Mouse (Mus musculus) hindbrain, embryonic 16.5 days (tissue): ENCODE results near the gene Cers1. TPM values are rescaled to one million over a fixed set of nuclear protein-coding genes. Genes with fewer than 3 reads are reported as not detected.
A peak's percentile ranks its signal among the peaks of the same experiment; 100 is the strongest.

ENCODE experiments used
- ATAC-seq: fragments of 200-750 bp; cut with Nextera tagmentation; 2 replicates; pipeline ENCODE4 v1.8.0; 2017; ENCODE audit warnings: moderate TSS enrichment, moderate library complexity
- H3K27ac ChIP-seq: fragments of 300-500 bp; sonication (generic); 2 replicates; pipeline ENCODE4 v1.5.1; 2014; ENCODE audit warnings: low read depth, mild to moderate bottlenecking, control low read depth, low read length, moderate library complexity
- H3K27me3 ChIP-seq: fragments of 300-500 bp; sonication (generic); replicated peaks from 2 replicates; pipeline ENCODE4 v1.6.1; 2014; ENCODE audit warnings: low read length; ENCODE audit not compliant: control insufficient read depth, insufficient read depth
- H3K36me3 ChIP-seq: fragments of 300-500 bp; sonication (generic); 2 replicates; pipeline ENCODE4 v1.6.1; 2014; ENCODE audit warnings: mild to moderate bottlenecking, low read length, moderate library complexity, mixed read lengths; ENCODE audit not compliant: control insufficient read depth, insufficient read depth
- H3K4me1 ChIP-seq: fragments of 300-500 bp; sonication (generic); 2 replicates; pipeline ENCODE4 v1.6.1; 2014; ENCODE audit warnings: low read depth, low read length; ENCODE audit not compliant: control insufficient read depth, insufficient read depth
- H3K4me2 ChIP-seq: fragments of 300-500 bp; sonication (generic); 2 replicates; pipeline ENCODE4 v1.6.1; 2014; ENCODE audit warnings: mild to moderate bottlenecking, low read length, control low read depth, moderate library complexity
- H3K4me3 ChIP-seq: fragments of 300-500 bp; sonication (generic); 2 replicates; pipeline ENCODE4 v1.5.1; 2014; ENCODE audit warnings: mild to moderate bottlenecking, low read length, control low read depth, moderate library complexity
- H3K9ac ChIP-seq: fragments of 300-500 bp; sonication (generic); 2 replicates; pipeline ENCODE4 v1.6.1; 2014; ENCODE audit warnings: low read depth, mild to moderate bottlenecking, control low read depth, low read length, moderate library complexity
- H3K9me3 ChIP-seq: fragments of 300-500 bp; sonication (generic); 2 replicates; pipeline ENCODE4 v1.6.1; 2014; ENCODE audit warnings: mild to moderate bottlenecking, low read length, moderate library complexity; ENCODE audit not compliant: control insufficient read depth
- WGBS: fragments of 180-500 bp; shearing (Covaris S2); extraction: QIAGEN DNeasy Blood & Tissue Kit; methylation state at CpG from one replicate; pipeline ENCODE4 v1.1.7; 2014; 5-methylcytosine and 5-hydroxymethylcytosine counted together
- polyA plus RNA-seq: library from polyadenylated mRNA; unstranded; fragments of >200 nt; fragmentation: Nextera tagmentation; extraction: Ambion mirVana; gene quantifications from 2 replicates; pipeline ENCODE4 v1.2.1, GENCODE M21; 2015

Cers1 gene
- polyA plus RNA-seq, 1 experiment from 2014 or later, result 40.0 TPM

DNA sequence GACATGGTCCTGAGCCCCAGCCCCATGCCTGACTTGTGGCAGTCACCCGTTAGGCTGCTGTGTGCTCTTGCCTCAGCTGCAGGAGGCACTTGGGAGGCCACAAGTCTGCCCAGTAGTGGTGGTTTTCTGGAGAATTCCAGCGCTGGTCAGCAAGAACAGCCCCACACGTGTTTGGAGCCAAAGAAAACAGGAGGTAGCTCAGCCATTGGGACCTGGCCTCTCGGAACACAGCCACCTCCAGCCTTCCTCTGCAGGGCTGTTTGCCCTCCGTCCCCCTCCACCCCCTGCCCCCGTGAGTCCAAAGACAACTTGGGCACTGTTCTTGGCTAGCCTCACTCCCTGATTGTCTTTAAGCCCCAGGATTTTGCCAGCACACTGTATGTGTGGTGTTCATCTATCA lies 56.4 kb downstream of the Cers1 start:
- Histone ChIP-seq H3K9me3 (peaks cover 3% of the 10 kb centered on the region; the same call in 1 of the 2 replicates), H3K27ac (no peak overlapping the region), H3K4me3 (no peak overlapping the region), H3K9ac (no peak overlapping the region), H3K4me2 (no peak overlapping the region), H3K27me3 (peaks cover 54% of the 10 kb centered on the region), H3K36me3 (no peaks in the 10 kb centered on the region), H3K4me1 (peaks cover 19% of the 10 kb centered on the region; the same call in 1 of the 2 replicates)
- ATAC-seq, result no peak
- 37% methylated on average over 6 of the region's 6 CpGs for WGBS

DNA sequence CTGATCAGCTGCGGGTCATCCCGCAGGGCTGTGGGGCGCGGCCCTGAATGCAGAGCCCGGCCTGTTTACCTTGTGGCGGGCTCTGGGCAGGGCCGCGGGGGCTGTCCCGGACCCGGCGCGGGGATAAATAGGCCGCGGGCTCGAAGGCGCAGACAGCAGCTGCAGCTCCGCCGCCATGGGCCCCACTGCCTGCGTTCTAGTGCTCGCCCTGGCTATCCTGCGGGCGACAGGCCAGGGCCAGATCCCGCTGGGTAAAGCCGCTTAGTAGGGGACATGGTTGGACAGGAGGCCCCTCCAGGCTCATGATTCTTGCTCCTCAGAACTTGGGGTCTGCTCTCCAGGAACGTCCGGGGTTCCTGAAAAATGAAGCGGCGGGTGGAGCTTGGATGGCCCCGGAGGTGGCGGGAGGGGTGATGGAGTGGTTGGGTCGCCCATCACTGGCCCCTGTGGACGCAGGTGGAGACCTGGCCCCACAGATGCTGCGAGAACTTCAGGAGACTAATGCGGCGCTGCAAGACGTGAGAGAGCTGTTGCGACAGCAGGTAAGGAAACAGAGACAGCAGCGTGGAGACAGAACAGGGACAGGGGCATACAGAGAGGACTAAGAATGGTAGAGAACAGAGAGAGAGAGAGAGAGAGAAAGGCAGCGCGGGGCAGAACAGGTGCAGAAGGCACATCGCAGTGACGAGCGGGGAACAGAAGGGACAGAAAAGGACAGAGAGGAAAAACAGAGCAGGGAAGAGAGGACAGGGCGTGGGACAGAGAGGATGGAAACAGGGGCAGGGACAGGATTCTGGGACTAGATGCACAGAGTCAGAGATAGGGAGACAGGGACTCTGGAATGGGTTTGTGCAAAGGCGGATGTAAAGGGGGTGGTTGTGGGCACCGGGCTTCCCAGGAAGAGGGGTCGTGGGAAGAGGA lies 58.1 kb downstream of the Cers1 start, which contains the start of gene Comp:
TSS of gene Comp (plus strand) at position 162 of the 921 bp plus-strand sequence.
- peaks cover 19% of the 10 kb centered on the region; the same call in 1 of the 2 replicates for H3K4me1 ChIP-seq
- no peak for ATAC-seq

DNA sequence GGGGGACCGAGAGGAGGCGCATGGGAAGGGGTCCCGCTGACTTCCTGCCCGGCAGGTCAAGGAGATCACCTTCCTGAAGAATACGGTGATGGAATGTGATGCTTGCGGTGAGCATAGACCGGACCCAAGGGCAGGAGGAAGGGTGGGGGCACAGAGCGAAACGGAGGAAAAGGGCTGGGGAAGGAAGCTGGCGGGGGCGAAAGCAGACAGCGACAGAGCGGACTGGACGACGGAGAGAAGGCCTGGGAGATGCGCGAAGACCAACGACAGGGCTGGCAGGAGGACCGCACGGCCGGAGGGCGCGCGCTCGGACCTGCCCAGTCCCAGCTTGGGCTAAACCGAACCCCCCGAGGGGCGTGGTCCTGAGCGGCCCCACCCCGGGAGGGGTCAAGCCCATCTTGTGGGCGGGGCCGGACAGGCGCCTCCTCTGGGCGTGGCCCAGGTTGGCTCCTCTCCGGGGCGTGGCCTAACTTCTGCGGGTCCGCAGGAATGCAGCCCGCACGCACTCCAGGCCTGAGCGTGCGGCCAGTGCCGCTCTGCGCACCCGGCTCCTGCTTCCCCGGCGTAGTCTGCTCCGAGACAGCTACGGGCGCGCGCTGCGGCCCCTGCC lies 58.8 kb downstream of the Cers1 start:
- Histone ChIP-seq H3K36me3 (peaks cover 1% of the 10 kb centered on the region; the same call in 1 of the 2 replicates), H3K4me3 (peak overlapping the region; percentile 37), H3K4me1 (peaks cover 19% of the 10 kb centered on the region; the same call in 1 of the 2 replicates), H3K9ac (peak overlapping the region; percentile 45; the same call in 1 of the 2 replicates), H3K27ac (no peak overlapping the region), H3K27me3 (peaks cover 76% of the 10 kb centered on the region), H3K9me3 (peaks cover 3% of the 10 kb centered on the region; the same call in 1 of the 2 replicates), H3K4me2 (peak overlapping the region; percentile 59)
- peak; percentile 50 for ATAC-seq
- under 1% methylated on average over 38 of the region's 53 CpGs for WGBS

More for the DNA sequence above, 58.1 kb downstream of the Cers1 start, which contains the start of gene Comp:
- 4% methylated on average over 47 of the region's 47 CpGs for WGBS
- peak within 1 kb of the TSS; percentile 59 for H3K4me2 ChIP-seq
- H3K9me3 ChIP-seq, result peaks cover 3% of the 10 kb centered on the region; the same call in 1 of the 2 replicates
- peaks cover 70% of the 10 kb centered on the region for H3K27me3 ChIP-seq
- H3K36me3 ChIP-seq, result no peaks in the 10 kb centered on the region
- peak within 1 kb of the TSS; percentile 45 for H3K9ac ChIP-seq
- H3K4me3 ChIP-seq, result peak within 1 kb of the TSS; percentile 37
- no peak within 1 kb of the TSS for H3K27ac ChIP-seq

DNA sequence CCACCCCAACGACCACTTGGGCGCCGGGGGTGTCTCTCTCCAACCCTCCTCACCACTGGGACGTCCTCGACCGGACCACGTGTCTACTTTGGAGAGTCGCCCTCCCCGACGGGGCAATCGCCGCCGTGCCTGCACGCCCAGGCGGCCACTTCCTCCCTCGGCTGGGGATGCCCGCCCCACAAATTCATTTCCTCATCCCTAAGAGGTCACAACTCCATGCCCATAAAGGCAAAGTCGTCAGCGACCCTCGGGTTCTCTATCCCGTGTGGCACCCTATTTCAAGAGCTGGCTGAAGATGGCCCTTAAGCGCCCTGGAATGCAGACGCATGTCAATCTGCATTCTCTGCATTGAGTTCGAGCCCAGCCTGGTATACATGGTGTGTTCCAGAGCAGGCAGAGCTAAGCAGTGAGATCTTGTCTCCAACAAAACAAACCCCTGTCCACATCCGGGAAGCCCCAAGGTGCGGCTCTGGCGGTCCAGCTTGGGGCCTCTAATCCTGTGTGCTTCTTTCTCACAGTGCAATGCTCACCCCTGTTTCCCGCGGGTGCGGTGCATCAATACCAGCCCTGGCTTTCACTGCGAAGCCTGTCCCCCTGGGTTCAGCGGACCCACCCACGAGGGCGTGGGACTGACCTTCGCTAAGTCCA lies 59.8 kb downstream of the Cers1 start:
- WGBS, result 7% methylated on average over 35 of the region's 35 CpGs
- Histone ChIP-seq H3K4me1 (peaks cover 19% of the 10 kb centered on the region; the same call in 1 of the 2 replicates), H3K27ac (no peak overlapping the region), H3K9me3 (peaks cover 3% of the 10 kb centered on the region; the same call in 1 of the 2 replicates), H3K9ac (no peak overlapping the region), H3K4me3 (no peak overlapping the region; the same call in 1 of the 2 replicates), H3K27me3 (peaks cover 78% of the 10 kb centered on the region), H3K4me2 (no peak overlapping the region), H3K36me3 (peaks cover 2% of the 10 kb centered on the region; the same call in 1 of the 2 replicates)
- ATAC-seq, result no peak

DNA sequence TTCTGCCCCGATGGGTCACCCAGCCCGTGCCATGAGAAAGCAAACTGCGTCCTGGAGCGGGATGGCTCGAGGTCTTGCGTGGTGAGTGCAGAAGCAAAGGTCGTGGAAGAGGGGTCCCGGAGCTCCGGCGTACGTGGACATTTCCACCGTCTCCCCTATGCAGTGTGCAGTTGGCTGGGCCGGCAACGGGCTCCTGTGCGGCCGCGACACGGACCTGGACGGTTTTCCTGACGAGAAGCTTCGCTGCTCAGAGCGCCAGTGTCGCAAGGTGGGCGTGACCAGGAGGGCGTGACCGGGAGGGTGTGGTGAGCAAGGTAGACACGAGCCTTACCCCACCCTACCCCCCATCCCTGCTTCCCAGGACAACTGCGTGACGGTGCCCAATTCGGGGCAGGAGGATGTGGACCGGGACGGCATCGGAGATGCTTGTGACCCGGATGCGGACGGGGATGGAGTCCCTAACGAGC lies 60.7 kb downstream of the Cers1 start:
- peak overlapping the region; percentile 6; the same call in 1 of the 2 replicates for H3K4me3 ChIP-seq
- H3K27me3 ChIP-seq, result peaks cover 78% of the 10 kb centered on the region
- ATAC-seq, result no peak
- H3K9me3 ChIP-seq, result peaks cover 3% of the 10 kb centered on the region; the same call in 1 of the 2 replicates
- 8% methylated on average over 36 of the region's 37 CpGs for WGBS
- peak overlapping the region; percentile 8 for H3K9ac ChIP-seq
- H3K27ac ChIP-seq, result no peak overlapping the region
- H3K4me2 ChIP-seq, result no peak overlapping the region; the same call in 1 of the 2 replicates
- peaks cover 19% of the 10 kb centered on the region; the same call in 1 of the 2 replicates for H3K4me1 ChIP-seq
- peaks cover 2% of the 10 kb centered on the region; the same call in 1 of the 2 replicates for H3K36me3 ChIP-seq

DNA sequence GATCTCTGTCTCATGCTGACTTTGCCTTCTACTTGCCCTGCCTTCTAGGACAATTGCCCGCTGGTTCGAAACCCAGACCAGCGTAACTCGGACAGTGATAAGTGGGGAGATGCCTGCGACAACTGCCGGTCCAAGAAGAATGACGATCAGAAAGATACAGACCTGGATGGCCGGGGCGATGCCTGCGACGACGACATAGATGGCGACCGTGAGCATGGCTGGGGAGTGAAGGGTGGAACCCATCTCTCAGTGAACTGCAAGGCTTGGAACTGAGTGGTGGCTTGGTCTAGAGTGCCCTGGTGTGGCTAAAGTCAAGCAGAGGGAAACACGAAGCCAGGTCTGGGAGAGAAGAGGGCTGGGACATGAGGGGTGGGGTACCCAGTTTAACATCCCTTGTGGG lies 61.5 kb downstream of the Cers1 start:
- no peak overlapping the region for H3K9ac ChIP-seq
- H3K36me3 ChIP-seq, result peaks cover 2% of the 10 kb centered on the region; the same call in 1 of the 2 replicates
- H3K27me3 ChIP-seq, result peaks cover 72% of the 10 kb centered on the region
- peaks cover 3% of the 10 kb centered on the region; the same call in 1 of the 2 replicates for H3K9me3 ChIP-seq
- no peak overlapping the region for H3K4me2 ChIP-seq
- H3K4me3 ChIP-seq, result no peak overlapping the region
- ATAC-seq, result no peak
- peaks cover 19% of the 10 kb centered on the region; the same call in 1 of the 2 replicates for H3K4me1 ChIP-seq
- 10% methylated on average over 15 of the region's 15 CpGs for WGBS
- no peak overlapping the region for H3K27ac ChIP-seq

DNA sequence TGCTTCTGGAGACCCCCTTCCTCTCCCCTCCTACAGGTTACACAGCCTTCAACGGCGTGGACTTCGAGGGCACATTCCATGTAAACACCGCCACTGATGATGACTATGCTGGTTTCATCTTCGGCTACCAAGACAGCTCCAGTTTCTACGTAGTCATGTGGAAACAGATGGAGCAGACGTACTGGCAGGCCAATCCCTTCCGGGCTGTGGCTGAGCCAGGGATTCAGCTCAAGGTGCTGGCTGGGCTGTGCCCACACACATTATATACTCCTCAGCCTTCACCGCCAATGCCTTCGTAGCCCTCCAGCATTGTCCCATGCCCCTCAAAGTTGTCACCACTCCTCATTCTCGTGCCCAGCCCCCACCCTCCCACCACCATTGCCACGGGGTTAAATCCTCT lies 64.5 kb downstream of the Cers1 start:
- ATAC-seq, result no peak
- Histone ChIP-seq H3K36me3 (peaks cover 9% of the 10 kb centered on the region), H3K4me1 (peaks cover 5% of the 10 kb centered on the region; the same call in 1 of the 2 replicates), H3K27me3 (peaks cover 42% of the 10 kb centered on the region), H3K4me2 (no peak overlapping the region), H3K27ac (no peak overlapping the region), H3K4me3 (no peak overlapping the region), H3K9ac (no peak overlapping the region), H3K9me3 (no peaks in the 10 kb centered on the region)
- 88% methylated on average over 12 of the region's 12 CpGs for WGBS
